Mouse (Mus musculus) retina, postnatal 7 days (tissue): ENCODE measurements around the gene Ss18l1.

ENCODE experiments used
- DNase-seq: peaks from one replicate; pipeline ENCODE4 v3.0.0-alpha.2; 2012; ENCODE audit warnings: low read depth, low spot score

The Ss18l1 gene

DNA sequence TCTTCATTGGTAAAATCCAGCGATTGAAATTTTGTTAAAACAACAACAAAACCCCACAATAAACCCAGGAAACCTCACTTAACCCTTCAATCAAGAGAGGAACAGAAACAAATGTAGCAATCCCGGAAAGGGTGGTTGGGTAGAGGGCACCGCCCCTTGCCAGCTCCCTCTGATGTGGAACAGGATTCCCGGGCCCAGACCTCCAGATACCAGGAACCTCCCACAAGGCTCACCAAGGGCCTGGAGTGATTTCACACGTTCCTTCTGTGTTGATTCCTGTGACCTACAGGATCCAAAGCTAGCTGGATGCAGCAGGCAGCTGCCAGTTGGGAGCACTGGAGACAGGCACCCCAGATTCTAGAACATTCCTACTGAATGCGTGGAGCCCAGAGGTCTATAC is 1.9 kb upstream of the Ss18l1 start:
- no peak for DNase-seq

DNA sequence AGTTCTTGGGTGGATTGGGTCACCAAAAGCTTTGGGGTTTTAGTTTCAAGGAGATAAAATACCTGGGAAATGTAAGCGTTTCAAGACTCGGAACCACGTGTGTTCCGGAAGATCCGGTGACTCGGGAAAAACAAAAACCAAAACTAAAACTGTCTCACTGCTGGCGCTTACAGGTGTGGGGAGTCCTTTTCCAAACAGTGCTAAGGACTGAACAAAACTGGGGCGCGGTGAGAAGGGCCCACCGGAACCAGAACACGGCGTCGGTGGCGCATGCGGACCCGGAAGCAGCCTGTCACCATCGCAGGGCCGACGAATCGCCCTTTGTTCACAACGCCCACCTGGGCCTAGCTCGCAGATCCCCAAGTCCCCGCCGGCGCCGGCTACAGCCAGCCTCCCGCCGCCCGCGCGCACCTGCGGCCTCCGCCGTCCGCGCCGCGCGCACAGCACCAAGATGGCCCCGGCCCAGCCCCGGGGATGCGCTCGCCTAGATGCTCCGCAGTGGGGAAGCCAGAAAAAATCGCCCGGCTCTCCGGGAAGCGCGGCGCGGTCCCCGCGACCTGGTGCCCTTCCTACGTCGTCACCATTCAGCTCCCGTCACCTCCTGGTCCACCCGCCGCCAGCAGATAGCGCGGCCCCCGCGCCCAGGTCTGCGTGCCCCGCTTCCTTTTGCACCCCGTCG is 593 bp upstream of the Ss18l1 start:
- DNase-seq = no peak

DNA sequence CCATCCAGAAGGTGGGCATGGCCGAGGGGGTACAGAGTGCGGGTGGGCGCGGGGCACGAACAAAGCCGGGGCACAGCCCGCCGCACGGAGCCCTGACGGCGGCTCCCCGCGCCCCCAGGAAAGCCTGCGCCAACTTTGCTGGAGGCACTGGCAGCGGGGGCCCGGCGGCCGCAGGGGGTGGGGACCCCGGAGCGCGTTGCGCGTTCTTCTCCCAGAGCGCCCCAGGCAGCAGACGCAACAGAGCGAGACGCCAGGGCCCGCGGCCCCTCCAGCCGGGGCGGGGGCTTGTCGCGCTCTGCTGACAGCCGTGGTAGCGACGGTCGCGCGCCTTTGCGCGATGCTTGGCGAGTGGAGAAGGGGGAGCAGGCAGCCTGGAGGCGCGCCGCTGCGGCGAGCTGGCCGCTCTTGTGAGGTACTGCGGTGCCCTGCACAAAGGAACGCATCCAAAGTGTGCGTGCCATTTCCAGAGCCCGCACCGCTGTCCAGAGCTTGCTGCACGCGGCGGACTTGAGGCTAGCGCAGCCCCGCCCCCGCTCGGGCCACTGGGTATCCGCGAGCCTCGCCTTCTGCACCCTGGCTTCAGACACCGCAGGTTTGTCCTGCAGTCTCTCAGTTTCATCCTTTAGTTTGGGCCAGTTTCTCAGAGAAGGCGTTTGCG is 678 bp downstream of the Ss18l1 start:
- peak; percentile 57 for DNase-seq

DNA sequence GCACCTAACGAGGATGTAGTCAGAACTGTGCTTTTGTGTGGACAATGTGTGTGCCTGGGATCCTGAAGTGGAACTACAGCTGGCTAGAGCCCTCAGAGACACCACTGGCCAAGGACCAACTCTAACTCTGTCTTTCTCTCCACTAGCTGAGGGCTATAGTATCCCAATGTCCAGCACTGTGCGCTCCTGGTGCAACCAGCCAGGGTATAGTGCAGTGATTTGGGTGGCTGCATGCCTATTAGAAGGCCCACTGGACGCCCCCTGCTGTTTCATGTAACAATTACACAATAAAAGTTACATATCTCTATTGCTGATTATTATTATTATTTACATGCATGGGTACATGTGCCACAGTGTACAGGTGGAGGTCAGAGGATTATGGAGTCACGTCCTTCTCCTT is 3.0 kb downstream of the Ss18l1 start:
- DNase-seq = no peak

DNA sequence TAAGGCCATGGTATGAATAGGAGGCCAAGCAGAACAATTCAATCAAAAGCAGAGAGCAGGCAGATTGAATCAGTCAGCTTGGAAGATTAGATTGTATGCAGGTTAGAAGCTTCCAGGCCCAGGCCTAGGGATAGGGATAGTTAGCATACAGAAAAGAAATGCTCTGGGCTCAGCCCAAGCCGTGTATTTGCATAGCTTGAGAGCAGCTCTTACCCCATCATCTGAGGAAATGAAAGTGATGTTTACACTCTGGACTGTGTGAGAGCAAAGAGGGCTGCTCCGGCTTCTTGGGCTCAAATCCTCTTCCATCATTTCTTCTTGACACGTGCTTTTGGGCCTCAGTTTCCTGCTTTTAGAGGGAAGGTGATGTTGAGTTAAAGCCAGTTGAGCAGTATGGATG is 5.3 kb downstream of the Ss18l1 start:
- DNase-seq = no peak

DNA sequence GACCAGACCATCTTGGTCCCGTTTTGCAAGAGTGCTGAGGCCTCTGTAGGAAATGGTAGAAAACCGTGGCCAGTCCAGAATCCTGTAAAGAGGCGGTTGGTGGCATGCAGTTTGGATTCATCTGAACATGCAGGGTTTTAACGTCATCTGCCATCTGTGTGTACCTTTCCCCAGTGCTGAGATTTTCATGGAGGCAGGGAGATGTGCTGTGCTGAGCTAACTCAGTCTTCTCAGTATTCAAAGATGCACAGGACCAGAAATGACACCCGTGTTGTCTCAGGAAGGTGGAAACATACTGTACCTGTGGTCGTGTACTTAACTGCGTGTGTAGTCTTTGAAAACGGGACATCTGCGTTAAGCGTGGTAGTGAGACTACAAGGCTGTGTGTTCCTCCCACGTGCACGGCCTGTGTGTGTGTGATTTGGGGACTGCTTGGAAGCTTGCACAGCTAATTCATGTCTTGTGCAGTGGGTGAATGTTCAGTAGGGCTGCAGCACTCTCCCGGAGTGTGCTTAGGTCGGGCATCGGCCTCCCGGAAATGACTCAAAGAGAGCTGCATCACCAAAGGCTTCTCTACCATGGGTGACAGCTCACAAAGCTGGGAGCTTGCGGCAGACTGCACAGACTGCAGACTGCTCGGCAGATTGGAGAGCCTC is 5.8 kb downstream of the Ss18l1 start:
- DNase-seq = no peak

DNA sequence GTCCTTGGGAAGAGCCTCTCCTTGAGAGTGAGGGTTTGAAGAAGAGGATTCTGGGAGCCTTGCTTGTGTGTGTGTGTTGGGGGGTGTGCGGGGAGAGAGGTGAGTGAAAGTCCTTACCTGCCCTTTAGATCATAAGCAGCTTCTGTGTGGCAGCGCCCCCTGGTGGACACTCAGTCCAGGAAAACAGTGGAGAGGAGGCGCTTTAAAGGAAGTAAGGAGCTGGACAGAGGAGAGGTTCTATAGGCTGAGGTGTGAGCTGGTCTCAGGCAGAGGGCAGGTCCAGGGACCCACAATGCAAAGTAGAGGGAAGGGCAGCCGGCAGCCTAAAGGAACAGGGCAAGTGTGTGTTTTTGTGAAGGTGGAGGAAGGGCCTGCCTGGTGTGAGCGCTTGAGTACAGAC is 8.7 kb downstream of the Ss18l1 start:
- peak; percentile 76 for DNase-seq

DNA sequence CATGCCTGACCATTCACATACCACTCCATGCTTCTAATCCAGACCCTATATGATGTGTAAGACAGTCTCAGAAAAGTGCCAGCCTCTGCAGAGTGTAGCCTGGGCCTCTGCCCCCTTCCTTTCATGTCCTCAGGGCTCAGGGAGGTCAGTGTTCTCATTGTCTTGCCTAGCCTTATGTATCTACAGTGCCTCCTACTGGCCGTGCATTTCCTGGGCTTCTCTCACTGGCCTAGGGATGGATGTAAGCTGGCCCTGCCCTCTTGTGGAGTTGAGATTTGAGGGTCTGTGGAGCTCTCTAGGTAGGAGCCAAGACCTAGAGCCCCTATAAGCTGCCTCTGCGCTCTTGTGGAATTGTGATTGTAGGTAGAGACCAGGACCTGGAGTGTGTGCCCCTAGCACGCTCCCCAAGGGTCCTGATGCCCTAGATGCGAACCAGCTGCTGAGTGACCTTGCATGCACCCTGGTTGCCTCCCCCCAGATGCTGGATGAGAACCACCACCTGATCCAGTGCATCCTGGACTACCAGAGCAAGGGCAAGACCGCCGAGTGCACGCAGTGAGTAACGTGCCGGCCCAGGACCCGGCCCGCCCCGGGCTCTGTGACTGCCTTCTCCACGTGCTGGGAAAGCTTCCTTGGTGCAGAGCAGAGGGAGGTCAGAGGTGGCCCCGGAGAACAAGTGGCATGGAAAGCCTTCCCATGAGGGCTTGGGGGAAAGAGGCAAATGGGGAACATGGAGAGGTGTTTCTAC is 9.9 kb downstream of the Ss18l1 start:
- no peak for DNase-seq

DNA sequence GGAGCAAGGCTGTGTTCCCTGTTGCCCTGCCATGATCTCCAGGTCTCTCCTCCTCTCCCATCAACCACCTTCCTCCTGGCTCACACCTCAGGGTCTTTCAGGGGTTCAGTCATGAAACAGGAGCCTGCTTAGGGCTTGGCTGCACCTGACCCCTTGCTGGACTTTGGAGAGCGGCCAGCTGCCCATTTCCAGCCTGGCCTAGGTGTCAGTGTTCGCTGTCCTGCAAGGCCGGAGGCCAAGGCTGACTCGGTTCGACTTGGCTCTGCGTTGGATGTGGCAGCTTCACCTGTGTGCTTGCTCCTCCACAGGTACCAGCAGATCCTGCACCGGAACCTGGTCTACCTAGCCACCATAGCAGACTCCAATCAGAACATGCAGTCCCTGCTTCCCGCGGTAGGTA is 10.7 kb downstream of the Ss18l1 start:
- DNase-seq = no peak

DNA sequence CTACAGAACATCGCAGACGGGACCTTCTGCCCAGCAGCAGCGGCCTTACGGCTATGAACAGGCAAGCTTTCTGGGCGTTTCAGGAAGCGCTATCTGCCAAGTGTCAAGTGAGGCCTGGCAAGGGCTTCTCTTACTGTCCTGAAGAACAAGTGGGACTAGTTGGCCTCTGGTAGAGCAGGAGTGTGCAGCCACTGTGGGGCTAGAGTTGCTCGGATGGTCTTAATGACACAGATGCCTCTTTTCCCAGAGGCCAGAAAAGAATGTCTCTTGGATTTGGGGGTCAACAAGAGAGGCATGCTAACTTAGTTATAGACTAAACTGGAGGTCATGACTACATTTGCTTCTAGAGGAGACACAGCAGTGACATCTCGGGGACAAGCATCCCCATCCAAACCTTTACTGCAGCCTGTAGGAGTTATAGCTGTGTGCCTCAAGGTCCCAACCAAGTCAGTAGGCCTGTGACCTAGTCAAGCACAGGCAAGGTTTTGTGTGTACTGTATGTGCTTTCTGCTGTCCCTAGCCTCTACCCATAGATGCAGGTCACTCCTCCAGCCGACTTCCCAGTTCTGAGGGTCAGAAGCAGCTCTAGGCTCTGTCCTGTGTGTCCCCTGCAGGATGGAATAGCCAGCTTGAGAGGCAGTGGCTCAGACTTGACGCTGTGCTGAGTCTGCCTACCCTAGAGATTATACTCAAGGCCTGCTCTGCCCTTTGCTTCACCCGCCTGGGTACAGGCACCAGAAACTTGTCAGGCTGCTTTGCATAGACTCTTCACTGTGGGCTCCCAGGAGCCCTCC is 21.2 kb downstream of the Ss18l1 start:
- no peak for DNase-seq

DNA sequence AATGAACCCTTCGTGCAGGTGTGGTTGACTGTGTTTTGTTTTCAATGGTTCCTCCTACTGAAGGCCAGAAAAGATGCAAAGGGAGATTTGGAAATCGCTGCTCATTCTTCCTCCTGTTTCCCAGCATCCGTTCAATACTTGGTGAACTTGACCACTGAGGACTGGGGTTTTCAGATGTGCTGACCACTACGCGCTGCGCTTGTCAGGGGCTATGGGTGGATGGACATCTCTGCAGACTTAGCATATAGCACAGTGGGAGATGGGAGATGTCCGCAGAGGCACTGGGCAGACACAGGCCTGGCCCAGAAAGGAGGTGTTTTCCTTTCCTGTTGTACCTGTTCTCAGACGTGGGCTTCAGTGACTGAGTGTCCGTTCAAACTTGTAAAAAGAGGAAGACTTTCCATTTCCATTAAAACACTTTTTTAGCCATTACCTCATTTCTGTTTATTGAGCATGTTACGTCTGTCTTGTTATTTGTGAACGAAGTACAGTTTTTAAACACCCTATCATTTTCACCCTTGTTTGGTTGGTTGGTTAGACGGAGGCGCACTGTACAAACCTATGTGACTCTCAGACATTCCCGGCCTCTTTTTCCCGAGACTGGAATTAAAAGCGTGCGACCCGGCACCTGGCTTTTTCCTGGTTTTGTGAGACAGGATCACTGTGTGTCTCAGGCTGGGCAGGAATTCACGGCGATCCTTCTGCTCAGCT is 27.6 kb downstream of the Ss18l1 start:
- DNase-seq = no peak

DNA sequence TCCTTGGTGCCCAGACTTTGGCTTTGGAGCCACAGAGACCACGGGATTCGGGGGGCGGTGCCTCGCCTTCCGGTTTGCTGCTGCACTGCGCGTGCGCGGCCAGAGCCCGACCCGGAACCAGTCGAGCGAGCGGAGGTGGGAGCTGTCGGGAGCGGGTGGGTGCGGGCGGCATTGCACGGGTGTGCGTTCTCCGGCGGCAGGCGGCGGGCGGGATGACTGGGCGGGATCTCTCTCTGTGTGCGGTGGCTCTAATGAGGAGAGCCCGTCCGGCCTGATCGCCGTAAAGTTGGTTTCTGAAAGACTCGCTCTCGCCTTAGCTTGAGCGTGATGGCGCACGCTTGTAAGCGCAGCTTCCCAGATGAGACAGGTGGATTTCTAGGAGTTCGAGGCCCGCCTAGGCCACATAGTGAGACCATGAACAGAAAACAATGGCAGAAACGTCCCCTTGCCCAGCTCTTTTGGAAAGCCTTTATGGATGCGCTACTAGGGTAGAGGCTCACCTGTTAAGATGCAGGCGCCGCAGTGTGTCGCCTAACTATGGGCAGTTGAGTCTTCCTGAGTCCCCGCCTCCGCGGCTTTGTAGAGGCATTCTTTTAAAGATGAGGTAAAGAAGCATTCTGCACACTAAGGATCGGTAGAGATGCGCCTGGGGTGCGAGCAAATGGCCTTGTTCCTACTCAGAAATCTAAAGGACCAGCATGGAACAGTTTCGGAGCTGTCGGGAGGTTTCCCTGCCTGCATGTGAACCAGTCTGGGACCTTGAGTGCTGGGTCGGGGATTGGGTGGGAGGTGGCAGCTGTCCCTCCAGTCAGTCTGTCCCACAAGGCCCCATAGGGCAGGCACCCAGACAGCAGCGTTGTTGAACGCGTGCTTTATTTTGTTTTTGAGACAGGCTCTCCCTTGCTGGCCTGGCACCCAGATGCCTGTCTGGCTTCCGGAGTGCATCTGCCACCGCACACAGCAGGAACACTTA is 28.5 kb downstream of the Ss18l1 start, which contains the start of gene Mtg2:
TSS of gene Mtg2 (plus strand) at position 108 of the 973 bp plus-strand sequence.
- DNase-seq = peak; percentile 89

DNA sequence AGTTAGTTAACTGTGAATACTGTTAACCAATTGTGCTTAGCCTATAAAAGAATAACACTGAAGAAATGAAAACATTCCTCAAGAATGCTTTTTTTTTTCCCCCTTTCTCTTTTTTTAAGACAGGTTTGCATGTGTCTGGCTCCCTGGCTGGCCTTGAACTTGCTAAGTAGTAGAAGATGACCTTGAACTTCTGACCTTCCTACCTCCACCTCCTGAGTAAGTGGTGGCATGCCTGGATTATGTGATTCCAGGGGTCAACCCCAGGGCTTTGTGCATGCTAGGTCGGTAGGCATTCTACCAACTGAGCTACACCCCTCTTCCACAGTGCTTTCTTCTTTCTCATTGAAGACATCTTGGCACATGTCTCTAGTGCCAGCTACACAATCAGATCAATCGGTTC is 29.4 kb downstream of the Ss18l1 start:
- no peak for DNase-seq

DNA sequence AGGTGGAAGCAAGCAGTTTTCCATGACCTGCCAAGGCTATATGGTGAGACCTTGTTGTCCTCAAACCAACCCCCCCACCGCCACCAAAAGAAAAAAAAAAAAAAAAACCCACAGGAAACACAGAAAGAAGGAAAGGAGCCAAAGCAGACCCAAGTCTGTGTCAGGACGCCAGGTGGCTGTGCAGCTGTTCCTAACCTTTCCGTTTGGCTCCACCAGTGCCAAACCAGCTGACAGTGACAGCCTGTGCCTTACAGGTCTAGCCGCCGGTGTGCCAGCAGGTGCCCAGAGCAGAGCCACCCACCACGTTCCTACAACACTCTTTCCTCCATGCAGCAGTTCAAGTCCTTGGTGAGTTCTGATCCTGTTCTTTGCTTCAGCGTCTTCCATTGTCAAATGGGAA is 30.6 kb downstream of the Ss18l1 start:
- DNase-seq = no peak

DNA sequence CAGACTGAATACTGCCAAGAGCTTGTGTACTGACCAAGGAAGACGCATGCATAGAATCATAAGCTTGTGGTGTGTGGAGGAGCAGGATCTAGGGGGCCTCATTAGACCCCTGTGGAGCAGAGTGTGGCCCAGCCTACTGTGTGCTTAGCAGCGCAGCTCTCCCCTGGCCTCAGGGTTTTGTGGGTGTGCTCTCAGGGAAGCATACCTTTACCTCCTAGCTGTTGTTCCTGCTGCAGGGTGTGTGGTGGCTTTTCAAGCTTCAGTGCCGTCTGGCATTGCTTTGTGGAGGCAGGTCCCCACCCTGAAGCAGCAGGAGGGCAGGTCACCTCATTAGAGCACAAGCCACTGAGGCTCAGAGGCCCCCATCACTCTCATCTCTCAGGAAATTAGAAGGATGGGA is 35.3 kb downstream of the Ss18l1 start:
- DNase-seq = no peak

DNA sequence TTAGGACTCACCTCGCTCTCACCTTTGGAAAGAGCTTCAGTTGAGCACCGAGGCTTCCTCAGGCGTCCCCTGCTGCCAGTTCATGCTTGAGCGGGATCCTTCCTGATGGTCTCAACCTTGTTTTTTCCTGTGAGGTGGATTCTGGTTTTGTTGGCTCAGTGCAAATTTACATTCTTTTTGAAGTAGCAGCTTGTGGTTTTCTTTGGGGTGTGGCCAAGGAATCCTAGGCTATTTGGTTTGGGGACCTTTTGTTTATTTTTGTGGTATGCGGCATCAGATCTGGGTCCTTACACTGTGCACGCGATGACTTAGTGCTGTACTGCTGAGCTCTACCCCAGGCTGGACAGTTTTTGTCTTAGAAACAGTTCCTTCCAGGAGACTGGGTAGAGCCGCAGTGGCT is 38.4 kb downstream of the Ss18l1 start:
- DNase-seq = no peak

DNA sequence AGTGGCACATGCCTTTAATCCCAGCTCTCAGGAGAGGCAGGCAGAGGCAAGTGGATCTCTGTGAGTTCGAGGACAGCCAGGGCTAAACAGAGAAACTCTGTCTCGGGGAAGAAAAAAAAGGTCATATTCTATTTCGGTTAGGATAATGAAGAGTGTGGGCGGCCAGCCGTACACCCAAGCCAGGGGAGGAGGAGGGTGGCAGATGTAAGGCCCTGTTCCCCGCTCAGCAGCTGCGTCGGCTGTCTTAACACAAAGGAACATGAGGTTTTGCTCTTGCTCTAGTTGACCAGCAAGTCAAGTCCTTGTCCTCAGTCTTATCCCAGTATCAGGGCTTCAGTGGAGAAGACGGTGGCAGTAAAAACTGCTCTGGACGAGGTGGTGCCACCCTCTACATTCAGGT is 40.8 kb downstream of the Ss18l1 start:
- DNase-seq = no peak

DNA sequence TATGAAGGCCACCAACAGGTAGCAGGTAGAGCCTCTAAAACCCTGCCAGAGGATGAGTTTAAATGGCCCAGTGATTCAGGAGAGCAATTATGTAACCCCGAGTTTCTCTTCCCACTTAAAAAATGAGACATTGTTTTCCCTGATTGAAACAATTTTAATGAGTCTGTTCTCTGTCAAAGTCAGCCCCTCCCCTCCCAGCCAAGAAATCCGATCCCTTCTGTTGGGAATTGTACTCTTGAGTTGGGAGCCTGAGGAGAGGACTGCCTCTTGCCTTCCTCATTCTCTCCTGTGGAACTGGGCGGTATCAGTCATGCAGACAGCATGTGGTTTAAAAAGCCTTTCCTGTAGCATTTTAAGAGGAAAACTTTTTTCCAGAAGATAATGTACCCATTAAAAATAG is 42.3 kb downstream of the Ss18l1 start:
- DNase-seq = no peak

DNA sequence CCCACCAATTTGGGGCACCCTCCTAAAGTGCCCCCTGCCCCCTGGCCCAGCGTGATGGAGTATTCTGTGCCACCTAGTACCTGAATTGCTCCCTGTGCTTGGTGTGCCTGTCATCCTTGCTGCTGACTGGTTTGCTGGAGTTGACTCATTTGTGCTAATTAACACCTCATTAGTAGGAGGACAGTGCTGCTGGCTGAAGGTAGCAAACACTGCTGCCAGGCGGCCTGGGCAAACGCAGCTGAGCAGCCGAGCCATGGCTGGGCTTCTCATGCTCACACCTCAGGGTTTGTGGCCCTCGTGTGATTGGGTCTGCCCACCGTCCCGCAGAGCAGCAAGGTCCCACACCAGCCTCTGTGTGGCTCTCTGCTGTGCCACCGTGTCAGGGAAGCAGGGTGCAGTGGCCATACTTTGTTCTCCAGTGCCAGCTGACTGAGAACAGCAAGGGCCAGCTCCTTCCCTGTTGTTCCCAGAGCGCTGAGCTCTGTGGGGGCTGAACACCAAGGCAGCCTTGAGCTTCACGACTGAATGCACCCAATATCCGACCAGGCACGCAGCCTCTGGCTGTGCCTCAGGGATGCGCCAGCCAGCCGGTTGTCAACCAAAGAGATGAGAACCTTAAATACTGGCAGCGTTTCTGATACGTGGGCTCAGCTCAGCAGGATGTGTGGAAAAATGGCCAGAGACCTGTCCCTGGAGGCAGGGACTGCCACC is 43.8 kb downstream of the Ss18l1 start:
- DNase-seq = no peak
